Mouse (Mus musculus) hindbrain, embryonic 13.5 days (tissue): Measurements from ENCODE around the gene Card10. TPM values are rescaled to one million over a fixed set of nuclear protein-coding genes. Genes with fewer than 3 reads are reported as not detected.

Source experiments
- ATAC-seq: fragments of 200-750 bp; cut with Nextera tagmentation; 2 replicates; pipeline ENCODE4 v1.8.0; 2017; ENCODE audit warnings: moderate TSS enrichment; ENCODE audit not compliant: low FRiP score
- H3K27ac ChIP-seq: fragments of 300-500 bp; sonication (generic); 2 replicates; pipeline ENCODE4 v1.5.1; 2015; ENCODE audit warnings: inconsistent platforms, mild to moderate bottlenecking, moderate library complexity
- H3K27me3 ChIP-seq: fragments of 300-500 bp; sonication (generic); 2 replicates; pipeline ENCODE4 v1.6.1; 2015; ENCODE audit warnings: mild to moderate bottlenecking, inconsistent platforms
- H3K36me3 ChIP-seq: fragments of 300-500 bp; sonication (generic); 2 replicates; pipeline ENCODE4 v1.6.1; 2015; ENCODE audit warnings: mild to moderate bottlenecking, inconsistent platforms
- H3K4me1 ChIP-seq: fragments of 300-500 bp; sonication (generic); replicated peaks from 2 replicates; pipeline ENCODE4 v1.6.1; 2015; ENCODE audit warnings: inconsistent platforms
- H3K4me2 ChIP-seq: fragments of 300-500 bp; sonication (generic); 2 replicates; pipeline ENCODE4 v1.6.1; 2015; ENCODE audit warnings: inconsistent platforms, mild to moderate bottlenecking, moderate library complexity
- H3K4me3 ChIP-seq: fragments of 300-500 bp; sonication (generic); 2 replicates; pipeline ENCODE4 v1.5.1; 2015; ENCODE audit warnings: mild to moderate bottlenecking, inconsistent platforms
- H3K9ac ChIP-seq: fragments of 300-500 bp; sonication (generic); 2 replicates; pipeline ENCODE4 v1.6.1; 2015; ENCODE audit warnings: mild to moderate bottlenecking, inconsistent platforms
- H3K9me3 ChIP-seq: fragments of 300-500 bp; sonication (generic); 2 replicates; pipeline ENCODE4 v1.6.1; 2016; ENCODE audit warnings: inconsistent platforms
- WGBS: fragments of 180-500 bp; shearing (Covaris S2); methylation state at CpG from one replicate; pipeline ENCODE4 v1.1.7; 2015; 5-methylcytosine and 5-hydroxymethylcytosine counted together
- polyA plus RNA-seq: library from polyadenylated mRNA; unstranded; fragments of >200 nt; fragmentation: Nextera tagmentation; extraction: Ambion mirVana; gene quantifications from 2 replicates; pipeline ENCODE4 v1.2.1, GENCODE M21; 2015

Card10 gene
- polyA plus RNA-seq, 1 experiment from 2014 or later, result 1.6 TPM

DNA sequence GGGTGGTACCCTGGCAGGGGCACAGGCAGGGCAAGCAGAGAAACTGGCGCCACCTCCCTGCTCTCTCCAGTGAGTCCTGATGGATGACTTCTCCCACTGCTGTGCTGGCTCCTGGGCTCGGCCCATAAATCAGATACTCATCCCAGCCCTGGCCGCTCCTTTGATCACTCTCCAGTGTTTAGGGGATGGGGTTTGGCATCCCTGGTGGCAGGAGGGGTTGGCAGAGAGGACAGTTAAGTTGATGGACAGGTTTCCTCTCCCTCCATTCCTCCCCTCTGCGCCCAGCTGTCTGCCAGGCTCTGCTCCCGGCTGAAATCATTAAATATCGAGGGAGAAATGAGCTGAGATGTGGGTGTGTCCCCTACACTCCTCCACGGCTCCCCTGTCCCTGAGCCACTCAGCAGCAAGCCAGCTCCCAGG, 66.2 kb downstream of the Card10 start:
- Histone ChIP-seq H3K4me2 (peak overlapping the region; percentile 15; the same call in 1 of the 2 replicates), H3K9ac (peak overlapping the region; percentile 55)
- WGBS, result 21% methylated on average over 7 of the region's 7 CpGs

GRCm38 (mm10) chr15:78736181-78736579, 66.7 kb downstream of the Card10 start:
- H3K9me3 ChIP-seq, result no peaks in the 10 kb centered on the region
- peak overlapping the region; percentile 55 for H3K9ac ChIP-seq
- H3K27me3 ChIP-seq, result 0 out of 2 replicates have a peak, but pooled peaks cover 4% of the 10 kb centered on the region
- H3K36me3 ChIP-seq, result no peaks in the 10 kb centered on the region
- H3K27ac ChIP-seq, result peak overlapping the region; percentile 95
- peaks cover 42% of the 10 kb centered on the region for H3K4me1 ChIP-seq
- peak overlapping the region; percentile 11; the same call in 1 of the 2 replicates for H3K4me2 ChIP-seq
- peak; percentile 21; the same call in 1 of the 2 replicates for ATAC-seq
- H3K4me3 ChIP-seq, result no peak overlapping the region
- WGBS, result 36% methylated on average over 3 of the region's 3 CpGs

More for the DNA sequence above, 66.2 kb downstream of the Card10 start:
- H3K27ac ChIP-seq, result peak overlapping the region; percentile 95
- no peaks in the 10 kb centered on the region for H3K9me3 ChIP-seq
- ATAC-seq, result peak; percentile 60
- H3K4me3 ChIP-seq, result no peak overlapping the region
- H3K4me1 ChIP-seq, result peaks cover 37% of the 10 kb centered on the region
- H3K27me3 ChIP-seq, result 0 out of 2 replicates have a peak, but pooled peaks cover 4% of the 10 kb centered on the region
- H3K36me3 ChIP-seq, result no peaks in the 10 kb centered on the region

DNA sequence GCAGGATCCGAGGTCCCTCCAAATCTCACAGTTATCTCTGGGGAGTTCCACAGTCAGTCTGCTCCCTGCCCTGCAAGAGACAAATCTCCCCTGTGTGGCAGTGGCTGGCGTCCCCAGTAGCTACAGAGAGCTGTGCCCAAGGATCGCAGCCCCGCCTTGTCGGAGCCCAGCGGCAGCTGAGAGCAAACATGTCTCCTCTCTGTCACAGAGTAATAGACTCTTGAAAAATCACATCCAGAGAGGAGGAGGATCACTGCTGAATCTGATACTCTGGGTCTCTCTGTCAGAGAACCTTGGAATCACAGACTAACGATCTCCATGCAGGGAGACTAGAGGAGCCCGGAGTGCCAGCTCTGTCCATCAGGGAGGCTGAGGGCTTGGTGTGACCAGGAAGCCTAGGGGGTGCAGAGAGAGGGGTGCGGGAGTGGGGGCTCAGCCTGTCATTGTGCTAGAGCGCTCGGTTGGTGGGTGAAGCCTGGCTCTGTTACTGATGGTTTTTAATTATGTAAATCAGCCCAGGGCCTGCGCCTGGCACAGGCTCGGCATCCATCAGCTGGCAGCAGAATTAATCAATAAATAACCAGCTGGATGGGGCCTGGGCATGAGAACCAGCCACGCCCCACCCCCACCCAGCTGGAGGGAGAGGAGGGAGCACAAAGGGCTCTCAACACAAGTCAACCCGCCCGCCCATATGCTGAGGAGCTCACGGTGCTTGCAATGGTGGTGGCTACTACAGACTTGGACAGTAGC, 67.2 kb downstream of the Card10 start:
- Histone ChIP-seq H3K4me3 (no peak overlapping the region), H3K27me3 (0 out of 2 replicates have a peak, but pooled peaks cover 4% of the 10 kb centered on the region), H3K4me1 (peaks cover 47% of the 10 kb centered on the region), H3K9me3 (no peaks in the 10 kb centered on the region), H3K4me2 (peak overlapping the region; percentile 38), H3K9ac (peak overlapping the region; percentile 55; the same call in 1 of the 2 replicates), H3K27ac (peak overlapping the region; percentile 95), H3K36me3 (no peaks in the 10 kb centered on the region)
- ATAC-seq, result peak; percentile 89
- WGBS, result 18% methylated on average over 17 of the region's 17 CpGs

- 76% methylated on average over 4 of the region's 4 CpGs for WGBS
- Histone ChIP-seq H3K9me3 (no peaks in the 10 kb centered on the region), H3K9ac (no peak overlapping the region), H3K4me2 (no peak overlapping the region), H3K36me3 (no peaks in the 10 kb centered on the region), H3K27ac (no peak overlapping the region), H3K4me1 (peaks cover 42% of the 10 kb centered on the region), H3K27me3 (0 out of 2 replicates have a peak, but pooled peaks cover 4% of the 10 kb centered on the region), H3K4me3 (no peak overlapping the region)
- ATAC-seq, result no peak
Measured at GRCm38 (mm10) chr15:78731830-78732229, 71.0 kb downstream of the Card10 start.

DNA sequence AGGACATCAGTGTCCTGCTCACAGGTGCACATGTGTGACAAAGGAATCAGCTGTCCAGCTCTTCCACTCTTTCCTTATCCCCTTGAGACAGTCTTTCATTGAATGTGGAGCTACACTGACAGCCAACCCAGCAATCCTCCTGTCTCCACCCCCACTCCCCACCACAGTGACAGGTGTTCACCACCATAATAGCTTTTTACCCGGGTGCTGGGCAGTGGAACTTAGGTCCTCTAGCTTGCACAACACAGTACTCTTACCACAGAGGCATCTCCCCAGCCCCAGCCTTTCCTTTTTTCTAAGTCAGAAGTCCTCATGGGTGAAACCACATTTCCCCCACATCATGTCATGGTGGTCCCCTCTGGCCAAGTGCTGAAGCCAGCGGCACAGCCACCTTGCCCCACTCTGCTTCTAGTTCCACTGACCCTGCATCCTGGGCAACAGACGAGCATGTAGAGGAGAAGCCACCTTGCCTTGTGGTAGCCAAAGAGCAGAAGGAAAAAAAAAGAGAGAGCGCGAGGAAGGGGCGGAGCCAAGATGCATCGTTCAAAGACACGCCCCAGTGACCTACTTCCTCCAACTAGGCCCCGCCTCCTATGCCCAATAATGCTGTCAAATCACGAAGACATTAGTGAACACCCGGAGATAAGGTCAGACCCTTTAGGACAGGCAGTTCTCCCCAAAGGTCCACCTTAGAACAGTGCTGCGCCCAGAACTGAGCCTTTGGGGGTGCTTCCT, 72.4 kb downstream of the Card10 start:
- H3K27ac ChIP-seq, result peak overlapping the region; percentile 40; the same call in 1 of the 2 replicates
- no peak overlapping the region for H3K4me3 ChIP-seq
- H3K36me3 ChIP-seq, result no peaks in the 10 kb centered on the region
- H3K4me2 ChIP-seq, result no peak overlapping the region
- H3K27me3 ChIP-seq, result peaks cover 7% of the 10 kb centered on the region; the same call in 1 of the 2 replicates
- no peaks in the 10 kb centered on the region for H3K9me3 ChIP-seq
- WGBS, result 84% methylated on average over 12 of the region's 12 CpGs
- no peak overlapping the region for H3K9ac ChIP-seq
- peaks cover 29% of the 10 kb centered on the region for H3K4me1 ChIP-seq
- ATAC-seq, result no peak

- 79% methylated on average over 7 of the region's 7 CpGs for WGBS
- H3K4me3 ChIP-seq, result no peak overlapping the region
Measured at GRCm38 (mm10) chr15:78726697-78727096, 76.1 kb downstream of the Card10 start.

More at GRCm38 (mm10) chr15:78726697-78727096, 76.1 kb downstream of the Card10 start:
- no peaks in the 10 kb centered on the region for H3K36me3 ChIP-seq
- ATAC-seq, result no peak
- H3K4me1 ChIP-seq, result peaks cover 17% of the 10 kb centered on the region
- no peaks in the 10 kb centered on the region for H3K9me3 ChIP-seq
- H3K4me2 ChIP-seq, result no peak overlapping the region
- H3K27ac ChIP-seq, result no peak overlapping the region
- H3K9ac ChIP-seq, result no peak overlapping the region
- peaks cover 14% of the 10 kb centered on the region; the same call in 1 of the 2 replicates for H3K27me3 ChIP-seq

Other genes with a start within 250 kb of the Card10 start
- 6.3 and 8.8 TPM in 2 replicates for gene Rac2, start 230.3 kb downstream of the Card10 start, polyA plus RNA-seq
- 6.8 and 7.7 TPM in 2 replicates for gene Cyth4, start 206.0 kb downstream of the Card10 start, polyA plus RNA-seq
- gene Elfn2, start 84.3 kb downstream of the Card10 start, polyA plus RNA-seq, result 4.6 and 5.0 TPM in 2 replicates
- gene Mfng, start 29.6 kb downstream of the Card10 start, polyA plus RNA-seq, result 36.7 and 40.1 TPM in 2 replicates
- gene Cdc42ep1, start 39.6 kb upstream of the Card10 start, polyA plus RNA-seq, result 9.5 and 11.0 TPM in 2 replicates
- not detected in 2 replicates for gene Lgals2, start 52.5 kb upstream of the Card10 start, polyA plus RNA-seq
- 49.9 and 50.6 TPM in 2 replicates for gene Gga1, start 74.1 kb upstream of the Card10 start, polyA plus RNA-seq
- not detected in 2 replicates for gene Gm49510, start 96.6 kb upstream of the Card10 start, polyA plus RNA-seq
- 3.8 and 4.5 TPM in 2 replicates for gene Sh3bp1, start 96.7 kb upstream of the Card10 start, polyA plus RNA-seq
- 62.7 and 64.3 TPM in 2 replicates for gene Pdxp, start 110.9 kb upstream of the Card10 start, polyA plus RNA-seq
- 193 and 202 TPM in 2 replicates for gene Lgals1, start 123.7 kb upstream of the Card10 start, polyA plus RNA-seq
- gene Nol12, start 131.9 kb upstream of the Card10 start, polyA plus RNA-seq, result 57.4 and 62.3 TPM in 2 replicates
- gene Triobp, start 144.7 kb upstream of the Card10 start, polyA plus RNA-seq, result 31.6 and 36.6 TPM in 2 replicates
- gene H1f0, start 225.4 kb upstream of the Card10 start, polyA plus RNA-seq, result 259 and 266 TPM in 2 replicates
- gene Galr3, start 238.8 kb upstream of the Card10 start, polyA plus RNA-seq, result 0.17 TPM in 1 of 2 replicates, not detected in the other